Mouse (Mus musculus): ENCODE measurements around the gene Fzd2.

Gene Fzd2

GRCm38 (mm10) chr11:102619449-102619848, 15.3 kb downstream of the Fzd2 start:
- no peak for DNase-seq (ENCODE audit: low read depth, low spot score)

DNA sequence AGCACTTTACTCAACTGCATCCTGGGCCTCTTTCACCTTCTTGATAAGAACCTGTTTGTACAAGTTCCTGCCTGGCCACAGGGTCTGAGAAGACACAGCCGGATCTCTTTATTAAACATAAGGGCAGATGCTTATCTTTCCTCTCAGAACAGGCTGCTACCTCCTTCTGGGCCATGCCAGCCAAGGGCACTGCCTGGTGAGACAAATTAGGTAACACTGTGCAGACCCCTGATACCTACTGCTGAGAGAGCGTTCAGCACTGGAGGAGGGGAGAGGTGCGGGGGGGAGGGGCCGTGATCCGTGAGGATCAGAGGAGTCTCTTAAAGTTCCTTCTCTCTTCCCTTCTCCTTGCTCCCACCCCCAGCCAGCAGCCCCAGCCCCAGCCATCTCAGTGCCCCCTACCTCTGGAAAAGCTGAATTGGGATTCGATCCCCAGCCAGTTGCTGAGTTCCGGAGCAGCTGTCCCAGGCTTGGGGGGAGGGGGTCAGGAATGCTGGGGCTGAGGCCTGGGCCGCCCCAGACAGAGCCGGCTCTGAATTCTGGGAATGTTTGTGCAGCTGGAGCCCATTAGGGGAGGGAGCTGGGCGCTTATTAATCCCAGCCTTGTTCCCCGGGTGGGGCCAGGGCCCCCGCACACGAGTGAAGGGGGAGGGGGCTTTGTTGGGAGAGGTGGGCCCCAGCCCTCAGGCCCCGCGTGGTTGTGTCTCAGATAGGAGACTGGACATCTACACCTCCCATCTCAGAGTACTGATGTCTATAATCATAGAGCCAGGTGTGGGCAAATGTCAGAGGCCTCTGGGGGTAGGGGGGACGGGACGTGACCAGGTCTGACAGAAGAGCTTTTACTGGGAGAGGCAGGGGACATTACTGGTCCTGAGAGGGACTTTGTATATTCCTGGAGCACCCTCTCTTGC, 19.9 kb downstream of the Fzd2 start:
- no peak for DNase-seq (ENCODE audit: low read depth, low spot score)

DNA sequence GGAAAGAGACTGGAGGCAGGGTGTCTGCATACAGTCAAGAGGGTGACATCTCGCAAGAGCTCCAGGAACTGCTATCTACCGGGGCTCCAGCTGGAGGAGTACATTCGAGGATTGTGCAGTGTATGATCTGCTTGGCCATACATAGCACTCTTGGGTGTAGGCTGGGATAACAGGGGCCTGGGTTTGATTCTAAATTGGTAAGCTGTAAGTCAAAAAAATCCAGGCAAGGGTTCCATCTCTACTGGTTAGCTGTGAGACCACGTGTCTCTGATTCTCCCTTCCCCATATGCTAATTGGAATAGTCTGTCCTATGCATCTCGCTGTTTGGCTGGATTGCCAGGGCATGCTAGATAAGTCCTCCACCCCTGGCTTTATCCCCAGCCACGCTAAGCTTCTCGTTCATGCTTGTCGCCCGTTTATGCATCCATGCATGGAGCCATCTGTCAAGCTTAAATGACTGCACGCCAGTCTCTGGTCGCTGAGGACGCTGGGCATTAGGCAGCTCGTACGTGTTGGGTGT, 20.8 kb downstream of the Fzd2 start:
- DNase-seq (ENCODE audit: low read depth, low spot score) = no peak

DNA sequence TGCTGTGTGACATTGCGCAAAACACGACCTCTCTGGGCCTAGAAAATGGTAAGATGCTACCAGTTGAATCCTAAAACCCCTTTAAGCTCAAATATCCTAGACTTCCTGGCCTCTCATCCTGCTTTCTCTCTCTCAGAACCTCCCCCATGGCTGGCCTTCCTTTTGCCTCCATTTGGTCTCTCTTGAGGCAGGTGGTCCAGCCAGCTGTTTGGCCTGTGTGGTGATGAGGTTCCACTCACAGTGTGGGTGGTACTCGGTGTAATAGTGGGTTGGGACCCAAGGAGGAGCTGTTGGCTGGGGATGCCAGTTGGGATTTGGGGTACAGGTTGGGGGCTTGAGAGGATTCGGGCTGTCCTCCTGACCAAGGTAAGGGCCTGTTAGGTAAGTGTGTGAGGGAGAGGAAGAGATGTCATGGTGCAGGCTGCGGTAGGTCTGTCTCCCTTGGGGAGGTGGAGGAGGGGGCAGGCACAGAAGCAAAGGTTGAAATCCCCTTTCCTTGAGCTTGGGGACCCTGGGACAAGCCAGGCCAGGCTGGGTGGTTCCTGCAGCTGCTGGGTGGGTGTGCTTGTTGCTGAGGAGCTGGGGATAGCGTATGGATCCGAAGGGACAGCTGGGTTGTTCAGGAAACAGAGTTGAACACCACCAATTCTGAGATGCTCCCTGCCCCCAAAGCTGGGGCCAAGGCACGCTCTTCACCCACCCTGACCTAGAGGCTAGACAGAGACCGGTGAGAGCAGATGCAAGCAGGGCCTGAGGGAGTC, 23.2 kb downstream of the Fzd2 start:
- DNase-seq (ENCODE audit: low read depth, low spot score) = no peak

- DNase-seq (ENCODE audit: low read depth, low spot score) = no peak
Observed at GRCm38 (mm10) chr11:102628529-102628928, 24.3 kb downstream of the Fzd2 start.

DNA sequence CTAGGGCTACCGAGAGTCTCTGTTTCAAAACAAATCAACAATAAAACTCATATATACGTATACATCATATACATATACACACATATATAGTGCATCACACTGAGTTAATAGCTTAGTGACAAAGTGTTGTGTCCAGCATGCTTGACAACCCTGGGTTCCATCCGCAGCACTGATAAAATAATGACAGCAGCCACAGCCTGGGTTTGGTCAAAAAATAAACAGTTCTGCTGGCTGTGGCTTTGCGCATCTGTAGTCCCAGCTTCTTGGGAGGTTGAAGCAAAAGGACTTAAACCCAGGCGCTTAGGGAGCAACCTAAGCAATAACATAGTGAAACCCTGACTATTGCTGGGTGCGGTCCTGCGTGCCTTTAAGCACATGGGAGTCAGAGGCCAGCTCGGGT, 25.2 kb downstream of the Fzd2 start:
- no peak for DNase-seq (ENCODE audit: low read depth, low spot score)

GRCm38 (mm10) chr11:102630731-102631130, 26.5 kb downstream of the Fzd2 start:
- DNase-seq (ENCODE audit: low read depth, low spot score) = no peak

- DNase-seq (ENCODE audit: low read depth, low spot score) = no peak
Observed at GRCm38 (mm10) chr11:102631203-102631602, 27.0 kb downstream of the Fzd2 start.

- no peak for DNase-seq (ENCODE audit: low read depth, low spot score)
Observed at GRCm38 (mm10) chr11:102632725-102633124, 28.5 kb downstream of the Fzd2 start.

DNA sequence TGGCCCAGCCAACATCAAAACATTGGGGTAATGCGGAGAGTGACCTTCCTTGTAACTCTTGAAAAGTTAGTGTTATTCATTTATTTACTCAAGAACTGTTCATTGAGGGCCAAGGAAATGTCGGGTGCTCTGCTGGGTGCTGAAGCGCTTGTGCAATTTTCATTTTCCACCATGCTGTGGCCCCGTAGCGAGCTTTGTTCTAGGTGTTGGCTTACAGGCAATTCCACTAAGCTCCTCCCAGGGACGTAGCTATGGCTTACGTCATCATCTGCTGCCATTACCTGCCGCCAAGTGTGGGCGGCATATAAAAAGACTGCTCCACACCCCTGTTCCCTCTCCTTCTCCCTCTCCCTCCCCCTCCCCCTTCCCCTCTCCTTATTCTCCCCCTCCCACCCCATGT, 29.2 kb downstream of the Fzd2 start:
- DNase-seq (ENCODE audit: low read depth, low spot score) = no peak

GRCm38 (mm10) chr11:102636887-102637286, 32.7 kb downstream of the Fzd2 start:
- peak; percentile 30 for DNase-seq (ENCODE audit: low read depth, low spot score)

- peak; percentile 26 for DNase-seq (ENCODE audit: low read depth, low spot score)
Observed at GRCm38 (mm10) chr11:102643891-102644382, 39.7 kb downstream of the Fzd2 start.

DNA sequence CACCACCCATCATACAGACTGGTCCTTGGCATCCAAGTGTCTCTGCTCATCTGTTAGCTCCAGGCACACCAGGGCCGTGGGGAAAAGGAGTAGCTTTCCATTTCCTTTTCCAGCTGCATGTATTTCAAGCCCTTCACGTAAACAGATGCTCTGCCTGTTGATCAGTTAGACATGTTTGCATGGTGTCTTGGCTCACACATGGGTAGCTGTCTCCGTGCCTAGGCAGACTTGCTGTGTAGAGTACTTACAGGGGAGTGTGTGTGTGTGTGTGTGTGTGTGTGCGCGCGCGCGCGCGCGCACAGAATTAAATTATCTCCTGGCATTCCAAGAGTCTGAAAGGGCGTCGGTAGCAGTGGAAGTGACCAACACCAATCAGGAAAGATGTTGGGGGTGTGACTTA, 42.0 kb downstream of the Fzd2 start:
- DNase-seq (ENCODE audit: low read depth, low spot score) = no peak

GRCm38 (mm10) chr11:102647885-102648284, 43.7 kb downstream of the Fzd2 start:
- DNase-seq (ENCODE audit: low read depth, low spot score) = no peak

GRCm38 (mm10) chr11:102651381-102651780, 47.2 kb downstream of the Fzd2 start:
- DNase-seq (ENCODE audit: low read depth, low spot score) = peak; percentile 48

DNA sequence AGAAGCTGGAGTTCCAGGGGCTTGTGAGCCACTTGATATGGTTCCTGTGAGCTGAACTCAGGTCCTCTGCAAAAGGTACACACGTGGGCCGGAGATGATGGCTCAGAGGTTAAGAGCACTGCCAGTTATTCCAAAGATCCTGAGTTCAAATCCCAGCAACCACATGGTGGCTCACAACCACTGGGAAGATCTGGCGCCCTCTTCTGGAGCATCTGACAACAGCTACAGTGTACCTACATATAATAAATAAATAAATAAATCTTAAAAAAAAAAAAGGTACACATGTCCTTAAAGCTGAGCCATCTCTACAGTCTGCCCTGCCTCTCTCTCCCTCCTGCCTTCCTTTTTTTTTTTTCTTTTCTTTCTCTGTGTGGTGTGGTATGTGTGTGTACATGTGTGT, 48.6 kb downstream of the Fzd2 start:
- DNase-seq (ENCODE audit: low read depth, low spot score) = no peak

GRCm38 (mm10) chr11:102655888-102656287, 51.7 kb downstream of the Fzd2 start:
- DNase-seq (ENCODE audit: low read depth, low spot score) = no peak

GRCm38 (mm10) chr11:102656326-102656926, 52.2 kb downstream of the Fzd2 start:
- no peak for DNase-seq (ENCODE audit: low read depth, low spot score)

DNA sequence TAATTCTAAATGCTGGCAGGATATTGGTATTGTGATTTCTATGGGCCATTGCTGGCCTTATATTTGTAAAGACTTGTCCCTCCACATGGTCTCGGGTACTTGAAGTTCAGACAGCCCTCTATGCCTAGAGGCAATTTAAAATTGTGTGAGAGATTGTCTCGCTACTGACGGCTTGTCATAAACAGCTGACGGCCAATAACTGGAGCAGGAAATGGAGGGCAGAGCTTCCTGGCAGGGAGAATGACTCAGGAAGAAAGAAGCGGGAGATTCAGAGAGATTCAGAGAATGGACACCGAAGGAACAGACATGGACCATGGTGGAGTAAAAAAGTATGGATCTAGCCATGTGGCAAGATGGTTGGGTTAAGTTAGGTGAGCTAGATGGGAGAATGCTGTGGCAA, 52.7 kb downstream of the Fzd2 start:
- DNase-seq (ENCODE audit: low read depth, low spot score) = no peak

All from skeletal muscle tissue, adult 2 months (tissue).